Mouse (Mus musculus) testis, adult 2 months (tissue): ENCODE results near the gene Aamp. TPM values are rescaled to one million over a fixed set of nuclear protein-coding genes. Genes with fewer than 3 reads are reported as not detected.
"Not testable (repeated sequence)": the region's sequence is repeated elsewhere in the genome, so short reads cannot be mapped to it uniquely, and the experiment has no call there.

ENCODE experiments used
- H3K27ac ChIP-seq: fragments of 200-500 bp; 2 replicates; pipeline ENCODE4 v1.5.1; 2012; ENCODE audit warnings: low read depth, low read length; ENCODE audit not compliant: control insufficient read depth, insufficient read depth
- H3K27me3 ChIP-seq: fragments of 200-500 bp; 2 replicates; pipeline ENCODE4 v1.6.1; 2012; ENCODE audit warnings: mild to moderate bottlenecking, low read length, moderate library complexity; ENCODE audit not compliant: control insufficient read depth, insufficient read depth
- H3K36me3 ChIP-seq: fragments of 200-500 bp; 2 replicates; pipeline ENCODE4 v1.6.1; 2012; ENCODE audit warnings: mild to moderate bottlenecking, low read length; ENCODE audit not compliant: control insufficient read depth, insufficient read depth
- H3K4me1 ChIP-seq: fragments of 200-500 bp; 2 replicates; pipeline ENCODE4 v1.6.1; 2012; ENCODE audit warnings: low read length; ENCODE audit not compliant: control insufficient read depth, insufficient read depth
- H3K4me3 ChIP-seq: fragments of 200-500 bp; 2 replicates; pipeline ENCODE4 v1.5.1; 2012; ENCODE audit warnings: low read depth, mild to moderate bottlenecking, low read length, moderate library complexity, mixed read lengths; ENCODE audit not compliant: control insufficient read depth
- CTCF ChIP-seq: fragments of 200-500 bp; IDR thresholded peaks from 2 replicates; pipeline ENCODE4 v1.5.1; 2012; ENCODE audit warnings: low read depth, mild to moderate bottlenecking, inconsistent platforms, low read length, moderate library complexity; ENCODE audit not compliant: control insufficient read depth, insufficient read depth, insufficient replicate concordance
- POLR2A ChIP-seq: fragments of 200-500 bp; IDR thresholded peaks from 2 replicates; pipeline ENCODE4 v1.6.1; 2012; ENCODE audit warnings: low read depth, mild to moderate bottlenecking, inconsistent platforms, low read length, moderate library complexity; ENCODE audit not compliant: control insufficient read depth
- polyA plus RNA-seq: library from polyadenylated mRNA; depleted of rRNA; stranded (reverse); fragments of >200 nt; gene quantifications from 2 replicates; pipeline ENCODE4 v1.2.3, GENCODE M21; 2012

Gene Aamp
- polyA plus RNA-seq, 1 experiment = 1,552 TPM

GRCm38 (mm10) chr1:74292331-74293020 lies 7.9 kb upstream of the Aamp start:
- no peak overlapping the region for H3K4me3 ChIP-seq
- no peaks in the 10 kb centered on the region for H3K27me3 ChIP-seq
- no peaks in the 10 kb centered on the region for H3K36me3 ChIP-seq
- no peak overlapping the region for H3K27ac ChIP-seq
- H3K4me1 ChIP-seq = peaks cover 2% of the 10 kb centered on the region; the same call in 1 of the 2 replicates
- TF ChIP-seq POLR2A = no peak

DNA sequence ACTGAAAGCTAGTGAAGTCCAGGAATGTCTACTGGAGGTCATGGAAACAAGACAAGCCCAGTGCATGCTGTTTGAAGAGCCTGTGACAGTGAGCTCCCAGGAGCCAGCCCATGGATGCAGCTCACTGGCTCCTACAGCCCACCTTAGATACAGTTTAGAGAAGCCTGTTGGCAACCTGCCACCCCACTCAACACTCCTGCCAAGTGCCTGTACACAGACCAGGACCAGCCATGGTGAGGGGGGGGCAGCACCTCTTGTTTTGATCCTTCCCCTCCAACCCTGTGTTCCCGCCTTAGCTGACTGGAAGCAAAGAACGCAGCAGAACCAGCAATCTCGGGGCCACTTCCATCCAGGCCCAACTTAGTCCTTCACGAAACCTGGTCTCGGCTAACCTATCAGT lies 5.6 kb upstream of the Aamp start:
- no peak for TF ChIP-seq CTCF
- TF ChIP-seq POLR2A = no peak
- H3K27ac ChIP-seq = no peak overlapping the region
- H3K36me3 ChIP-seq = no peaks in the 10 kb centered on the region; the same call in 1 of the 2 replicates
- H3K27me3 ChIP-seq = no peaks in the 10 kb centered on the region
- H3K4me1 ChIP-seq = peaks cover 8% of the 10 kb centered on the region
- no peak overlapping the region for H3K4me3 ChIP-seq

GRCm38 (mm10) chr1:74289740-74290139 lies 5.2 kb upstream of the Aamp start:
- Histone ChIP-seq H3K4me3 (no peak overlapping the region), H3K27me3 (no peaks in the 10 kb centered on the region), H3K4me1 (peaks cover 6% of the 10 kb centered on the region), H3K27ac (no peak overlapping the region), H3K36me3 (no peaks in the 10 kb centered on the region; the same call in 1 of the 2 replicates)
- TF ChIP-seq POLR2A (no peak), CTCF (no peak)

DNA sequence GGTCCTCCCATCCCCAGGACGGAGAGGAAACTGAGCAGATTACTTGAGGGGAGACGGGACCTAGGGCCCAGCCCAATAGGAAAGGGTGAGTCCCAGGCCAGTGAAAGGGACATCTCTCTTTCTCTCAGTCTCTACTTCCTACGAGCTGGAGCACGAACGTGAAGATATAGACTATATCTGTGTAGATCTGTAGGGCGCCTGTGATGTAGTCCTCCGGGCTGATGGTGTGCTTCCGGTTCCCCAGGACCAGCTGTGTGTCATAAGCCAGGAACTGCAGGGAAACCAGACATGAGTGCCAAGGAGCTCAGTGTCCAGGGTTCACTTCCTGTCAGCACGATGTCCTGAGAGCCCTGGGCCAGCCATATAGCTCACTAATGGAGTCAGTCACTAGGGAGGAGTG lies 4.7 kb upstream of the Aamp start:
- no peak for TF ChIP-seq POLR2A
- no peak for TF ChIP-seq CTCF
- Histone ChIP-seq H3K4me1 (peaks cover 6% of the 10 kb centered on the region), H3K27ac (no peak overlapping the region), H3K4me3 (no peak overlapping the region), H3K27me3 (no peaks in the 10 kb centered on the region), H3K36me3 (no peaks in the 10 kb centered on the region; the same call in 1 of the 2 replicates)

DNA sequence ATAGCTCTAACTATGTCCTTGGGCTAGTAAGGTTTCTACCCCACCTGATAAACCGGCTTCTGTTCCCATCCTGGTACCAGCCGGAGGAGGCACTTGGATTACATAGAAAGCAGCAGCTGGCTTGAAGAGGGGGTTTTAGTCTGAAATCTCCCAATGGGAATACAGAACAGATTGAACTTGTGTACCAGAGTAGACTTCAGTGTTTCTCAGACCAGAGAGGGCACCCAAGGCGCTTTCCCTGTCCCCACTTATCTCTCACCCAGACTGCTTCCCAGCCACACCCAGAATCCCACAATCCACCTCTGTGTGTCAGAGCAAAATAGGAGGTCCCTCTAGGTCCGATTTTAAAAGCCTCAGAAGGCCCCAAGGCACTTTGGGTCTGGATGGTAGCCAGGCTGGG lies 3.8 kb upstream of the Aamp start:
- TF ChIP-seq POLR2A = no peak
- no peak for TF ChIP-seq CTCF
- no peaks in the 10 kb centered on the region; the same call in 1 of the 2 replicates for H3K36me3 ChIP-seq

DNA sequence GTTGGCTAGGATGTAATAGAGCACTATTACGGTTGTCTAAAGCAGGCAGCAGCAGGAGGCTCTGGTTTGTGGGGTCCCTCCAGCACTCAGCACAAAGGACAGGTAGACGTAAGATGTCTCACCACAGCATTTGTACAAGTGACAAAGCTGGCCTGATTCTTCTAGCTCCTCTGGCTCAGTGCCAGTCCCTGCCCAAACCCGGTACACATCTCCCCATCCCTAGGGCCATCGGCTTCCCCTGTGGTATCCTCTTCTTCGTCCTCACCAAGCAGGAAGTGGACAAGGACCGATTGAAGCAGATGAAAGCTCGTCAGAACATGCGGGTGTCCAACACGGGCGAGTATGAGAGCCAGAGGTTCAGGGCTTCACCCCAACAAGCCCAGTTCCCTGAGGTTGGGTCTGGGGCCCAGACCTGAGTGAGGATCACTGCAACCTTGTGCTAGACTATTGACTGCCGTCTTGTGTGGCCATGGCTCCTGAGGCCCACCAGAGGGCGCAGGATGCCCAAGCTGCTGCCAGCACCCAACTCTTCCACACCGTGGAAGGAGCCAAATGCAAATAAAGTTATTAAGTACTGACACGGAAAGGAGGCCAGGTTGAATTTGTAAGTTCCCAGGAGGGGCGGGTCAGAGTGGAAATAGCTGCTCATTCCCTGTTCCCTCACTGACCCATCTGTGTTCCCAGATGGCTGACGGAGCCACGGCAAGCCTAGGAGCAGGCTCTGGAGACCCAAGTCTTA lies 2.5 kb upstream of the Aamp start:
- H3K27ac ChIP-seq, H3K36me3 ChIP-seq, H3K4me1 ChIP-seq, H3K4me3 ChIP-seq, H3K27me3 ChIP-seq: not testable (repeated sequence)
- TF ChIP-seq CTCF = 0 out of 2 replicates have a peak, but pooled peaks have one; percentile 7

More for the DNA sequence above, 3.8 kb upstream of the Aamp start:
- no peaks in the 10 kb centered on the region for H3K27me3 ChIP-seq
- H3K4me3 ChIP-seq = no peak overlapping the region
- H3K4me1 ChIP-seq = peaks cover 8% of the 10 kb centered on the region
- no peak overlapping the region for H3K27ac ChIP-seq

DNA sequence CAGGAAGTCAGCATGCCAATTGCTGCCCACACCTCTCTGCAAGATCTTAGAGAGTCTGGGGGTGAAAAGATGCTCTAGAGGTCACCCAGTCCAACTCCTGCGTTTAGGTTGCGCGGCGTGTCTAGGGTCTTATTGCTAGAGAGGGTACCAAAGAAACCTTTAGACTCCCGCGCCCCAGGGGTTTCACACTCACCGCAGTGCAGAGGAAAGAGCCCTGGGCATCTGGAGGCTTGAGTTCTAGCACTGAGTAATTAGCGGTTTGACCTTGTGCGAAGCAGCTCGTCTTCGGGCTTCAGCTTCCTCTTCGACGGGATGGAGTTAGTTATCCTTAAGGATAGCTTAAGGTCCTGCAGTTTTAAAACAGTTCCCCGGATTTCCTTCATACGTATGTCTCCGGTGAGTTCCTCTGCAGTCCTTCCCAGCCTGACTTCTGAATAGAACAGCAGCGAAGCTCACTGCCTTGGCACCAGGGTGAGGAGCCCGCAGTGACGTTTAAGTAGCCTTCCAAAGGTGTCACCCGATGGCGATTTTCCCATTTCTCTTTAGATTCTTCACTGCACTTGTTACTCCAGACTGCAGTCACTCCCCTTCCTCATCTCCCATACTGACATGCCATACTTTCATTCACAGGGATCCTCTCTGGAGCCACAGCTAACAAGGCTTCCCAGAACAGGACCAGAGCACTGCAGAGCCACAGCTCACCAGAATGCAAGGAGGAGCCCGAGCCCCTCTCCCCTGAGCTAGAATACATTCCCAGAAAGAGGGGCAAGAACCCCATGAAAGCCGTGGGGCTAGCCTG lies 873 bp upstream of the Aamp start:
- Histone ChIP-seq H3K4me1 (peaks cover 8% of the 10 kb centered on the region), H3K36me3 (peaks cover 12% of the 10 kb centered on the region), H3K4me3 (peak overlapping the region; percentile 96), H3K27ac (peak overlapping the region; percentile 62), H3K27me3 (no peaks in the 10 kb centered on the region)
- no peak for TF ChIP-seq CTCF
